Mouse (Mus musculus): ENCODE data around the gene Ppp2ca. TPM values are rescaled to one million over a fixed set of nuclear protein-coding genes. Genes with fewer than 3 reads are reported as not detected.
A peak's percentile ranks its signal among the peaks of the same experiment; 100 is the strongest.
"Not testable (repeated sequence)": the region's sequence is repeated elsewhere in the genome, so short reads cannot be mapped to it uniquely, and the experiment has no call there.

The Ppp2ca gene
- polyA plus RNA-seq, 1 experiment from 2014 or later: 75.7 TPM

- H3K36me3 ChIP-seq: no peaks in the 10 kb centered on the region
- peak overlapping the region; percentile 93 for H3K4me2 ChIP-seq
- 1% methylated on average over 21 of the region's 21 CpGs for WGBS
- H3K4me1 ChIP-seq: 0 out of 2 replicates have a peak, but pooled peaks cover 3% of the 10 kb centered on the region
- no peaks in the 10 kb centered on the region for H3K9me3 ChIP-seq
- no peak overlapping the region for H3K9ac ChIP-seq
- no peak for ATAC-seq (ENCODE audit: borderline replicate concordance, extremely low read depth, low FRiP score, low TSS enrichment)
- H3K27ac ChIP-seq: no peak overlapping the region
- H3K4me3 ChIP-seq: peak overlapping the region; percentile 55
- peaks cover 17% of the 10 kb centered on the region for H3K27me3 ChIP-seq
Measured at GRCm38 (mm10) chr11:52167126-52167525, 68.6 kb downstream of the Ppp2ca start.

GRCm38 (mm10) chr11:52167901-52168302 lies 69.4 kb downstream of the Ppp2ca start:
- peak overlapping the region; percentile 43 for H3K9ac ChIP-seq
- not testable (repeated sequence) for H3K36me3 ChIP-seq, H3K27ac ChIP-seq, H3K4me1 ChIP-seq, H3K9me3 ChIP-seq
- peaks cover 17% of the 10 kb centered on the region for H3K27me3 ChIP-seq
- peak overlapping the region; percentile 93 for H3K4me2 ChIP-seq
- peak; percentile 86; the same call in 1 of the 2 replicates for ATAC-seq (ENCODE audit: borderline replicate concordance, extremely low read depth, low FRiP score, low TSS enrichment)
- WGBS: 0% methylated on average over 22 of the region's 42 CpGs
- H3K4me3 ChIP-seq: peak overlapping the region; percentile 55

GRCm38 (mm10) chr11:52168461-52168860 lies 70.0 kb downstream of the Ppp2ca start:
- Histone ChIP-seq H3K9ac (peak overlapping the region; percentile 43; the same call in 1 of the 2 replicates), H3K36me3 (no peaks in the 10 kb centered on the region), H3K4me1 (0 out of 2 replicates have a peak, but pooled peaks cover 3% of the 10 kb centered on the region), H3K4me2 (peak overlapping the region; percentile 93), H3K4me3 (peak overlapping the region; percentile 55), H3K9me3 (no peaks in the 10 kb centered on the region), H3K27ac (no peak overlapping the region), H3K27me3 (peaks cover 17% of the 10 kb centered on the region)
- ATAC-seq (ENCODE audit: borderline replicate concordance, extremely low read depth, low FRiP score, low TSS enrichment): no peak
- WGBS: 6% methylated on average over 12 of the region's 12 CpGs

Small RNAs within 50 kb of the gene (microRNA-seq; reads per million reads assigned to microRNA genes)
- gene Gm24157 (not detected), gene Mir3061 (12.8 reads per million, percentile 31 among the genes with 10 or more reads in this experiment)

Other genes with a start within 250 kb of the Ppp2ca start
- gene Jade2, start 241.0 kb upstream of the Ppp2ca start, polyA plus RNA-seq (2015; fragmentation: Nextera tagmentation; extraction: Ambion mirVana): 2.3 and 2.4 TPM in 2 replicates
- 102 and 109 TPM in 2 replicates for gene Cdkn2aipnl, start 131.0 kb upstream of the Ppp2ca start, polyA plus RNA-seq (2015; fragmentation: Nextera tagmentation; extraction: Ambion mirVana)
- gene Ube2b, start 97.9 kb upstream of the Ppp2ca start, polyA plus RNA-seq (2015; fragmentation: Nextera tagmentation; extraction: Ambion mirVana): 214 and 215 TPM in 2 replicates
- 6.5 and 7.0 TPM in 2 replicates for gene Cdkl3, start 94.5 kb upstream of the Ppp2ca start, polyA plus RNA-seq (2015; fragmentation: Nextera tagmentation; extraction: Ambion mirVana)
- not detected in 2 replicates for gene Olfr1373, start 46.8 kb downstream of the Ppp2ca start, polyA plus RNA-seq (2015; fragmentation: Nextera tagmentation; extraction: Ambion mirVana)
- not detected in 2 replicates for gene Olfr1371, start 115.3 kb downstream of the Ppp2ca start, polyA plus RNA-seq (2015; fragmentation: Nextera tagmentation; extraction: Ambion mirVana)
- gene Skp1a, start 133.3 kb downstream of the Ppp2ca start, polyA plus RNA-seq (2015; fragmentation: Nextera tagmentation; extraction: Ambion mirVana): 809 and 814 TPM in 2 replicates
- 41.4 and 52.6 TPM in 2 replicates for gene Tcf7, start 184.3 kb downstream of the Ppp2ca start, polyA plus RNA-seq (2015; fragmentation: Nextera tagmentation; extraction: Ambion mirVana)